Mouse (Mus musculus): ENCODE results near the gene Sntg2.

GRCm38 (mm10) chr12:30177966-30178365 lies 195.2 kb downstream of the Sntg2 start:
- no peak for TF ChIP-seq POLR2A (IDR thresholded peaks at IDR 0.05; ENCODE audit: borderline replicate concordance, insufficient read depth, low read length)
- TF ChIP-seq CTCF (IDR thresholded peaks at IDR 0.05; ENCODE audit: borderline replicate concordance, insufficient read depth, low read depth, low read length), result no peak
